Mouse (Mus musculus) hindbrain, embryonic 11.5 days (tissue): ENCODE data around the gene Arhgef17. TPM values are rescaled to one million over a fixed set of nuclear protein-coding genes. Genes with fewer than 3 reads are reported as not detected.
"Not testable (repeated sequence)": the region's sequence is repeated elsewhere in the genome, so short reads cannot be mapped to it uniquely, and the experiment has no call there.

Experiments
- ATAC-seq: fragments of 200-750 bp; cut with Nextera tagmentation; 2 replicates; pipeline ENCODE4 v1.8.0; 2017; ENCODE audit warnings: mild to moderate bottlenecking, moderate TSS enrichment, moderate library complexity; ENCODE audit not compliant: low FRiP score
- DNase-seq: peaks from one replicate; pipeline ENCODE4 v3.0.0-alpha.2; 2015; ENCODE audit warnings: low spot score
- H3K27ac ChIP-seq: fragments of 300-500 bp; sonication (generic); 2 replicates; pipeline ENCODE4 v1.5.1; 2014; ENCODE audit warnings: mild to moderate bottlenecking, low read depth, low read length
- H3K27me3 ChIP-seq: fragments of 300-500 bp; sonication (generic); 2 replicates; pipeline ENCODE4 v1.6.1; 2014; ENCODE audit warnings: mild to moderate bottlenecking, low read length, moderate library complexity, mixed read lengths; ENCODE audit not compliant: control insufficient read depth, insufficient read depth
- H3K36me3 ChIP-seq: fragments of 300-500 bp; sonication (generic); 2 replicates; pipeline ENCODE4 v1.6.1; 2014; ENCODE audit warnings: mild to moderate bottlenecking, low read length, moderate library complexity, mixed read lengths; ENCODE audit not compliant: control insufficient read depth, insufficient read depth
- H3K4me1 ChIP-seq: fragments of 300-500 bp; sonication (generic); replicated peaks from 2 replicates; pipeline ENCODE4 v1.6.1; 2014; ENCODE audit warnings: low read length, mixed read lengths; ENCODE audit not compliant: control insufficient read depth, insufficient read depth
- H3K4me2 ChIP-seq: fragments of 300-500 bp; sonication (generic); replicated peaks from 2 replicates; pipeline ENCODE4 v1.6.1; 2014; ENCODE audit warnings: mild to moderate bottlenecking, low read depth, low read length
- H3K4me3 ChIP-seq: fragments of 300-500 bp; sonication (generic); 2 replicates; pipeline ENCODE4 v1.5.1; 2014; ENCODE audit warnings: low read depth, low read length
- H3K9ac ChIP-seq: fragments of 300-500 bp; sonication (generic); 2 replicates; pipeline ENCODE4 v1.6.1; 2014; ENCODE audit warnings: low read depth, low read length
- H3K9me3 ChIP-seq: fragments of 300-500 bp; sonication (generic); 2 replicates; pipeline ENCODE4 v1.6.1; 2016; ENCODE audit warnings: low read length; ENCODE audit not compliant: control insufficient read depth
- WGBS: fragments of 180-500 bp; shearing (Covaris S2); extraction: QIAGEN DNeasy Blood & Tissue Kit; methylation state at CpG from one replicate; pipeline ENCODE4 v1.1.7; 2014; 5-methylcytosine and 5-hydroxymethylcytosine counted together
- polyA plus RNA-seq: library from polyadenylated mRNA; unstranded; fragments of >200 nt; fragmentation: Nextera tagmentation; extraction: Ambion mirVana; gene quantifications from 2 replicates; pipeline ENCODE4 v1.2.1, GENCODE M21; 2014

Gene Arhgef17
- polyA plus RNA-seq, 1 experiment from 2014 or later, result 8.3 TPM

DNA sequence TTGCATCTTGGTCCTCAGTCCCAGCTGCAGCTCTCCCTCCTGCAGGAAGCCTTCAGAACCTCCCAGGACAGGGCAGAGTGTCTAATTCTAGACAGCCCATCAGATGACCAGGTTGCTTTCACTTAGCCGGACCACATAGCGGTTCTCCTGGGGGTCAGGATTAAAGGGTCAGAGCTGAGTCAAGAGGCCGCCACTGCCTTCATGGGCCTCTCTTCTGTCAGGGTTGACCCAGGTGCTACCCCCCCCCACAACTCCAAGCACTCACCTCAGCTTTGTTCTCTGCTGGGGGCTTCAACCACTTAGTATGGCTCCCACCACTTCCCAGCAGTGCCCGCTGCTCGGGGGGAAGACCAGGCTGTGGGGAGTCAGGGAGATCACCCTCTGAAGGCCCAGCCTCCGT, 84.8 kb downstream of the Arhgef17 start:
- H3K4me3 ChIP-seq, result no peak overlapping the region
- ATAC-seq (no peak), DNase-seq (no peak)
- H3K9me3 ChIP-seq, result no peaks in the 10 kb centered on the region
- H3K9ac ChIP-seq, result no peak overlapping the region
- no peak overlapping the region for H3K4me2 ChIP-seq
- no peaks in the 10 kb centered on the region for H3K36me3 ChIP-seq
- H3K27me3 ChIP-seq, result no peaks in the 10 kb centered on the region
- H3K27ac ChIP-seq, result no peak overlapping the region
- WGBS, result 84% methylated on average over 6 of the region's 6 CpGs
- H3K4me1 ChIP-seq, result no peaks in the 10 kb centered on the region

DNA sequence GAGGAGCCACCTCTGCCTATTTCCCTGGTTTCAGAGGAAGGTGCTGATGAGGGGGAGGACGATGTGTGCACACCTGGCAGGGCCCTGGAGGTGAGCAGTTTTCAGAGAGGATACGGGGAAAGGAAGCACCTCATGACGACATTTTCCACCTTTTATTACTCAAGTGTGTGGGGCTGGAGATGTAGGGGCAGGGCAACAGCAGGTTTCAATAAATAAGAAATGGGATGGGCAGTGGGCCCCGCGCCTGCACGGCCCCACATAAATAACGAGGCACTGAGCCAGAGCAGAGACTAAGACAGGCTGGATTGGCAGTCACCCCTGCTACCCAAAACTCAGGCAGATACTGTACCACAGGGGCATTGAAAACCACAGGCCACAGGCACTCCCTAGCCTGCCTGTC, 85.9 kb downstream of the Arhgef17 start:
- H3K27ac ChIP-seq, H3K4me1 ChIP-seq, H3K36me3 ChIP-seq, H3K9ac ChIP-seq, H3K9me3 ChIP-seq, H3K4me3 ChIP-seq, H3K4me2 ChIP-seq, H3K27me3 ChIP-seq, ATAC-seq, DNase-seq: not testable (repeated sequence)
- 87% methylated on average over 7 of the region's 7 CpGs for WGBS

DNA sequence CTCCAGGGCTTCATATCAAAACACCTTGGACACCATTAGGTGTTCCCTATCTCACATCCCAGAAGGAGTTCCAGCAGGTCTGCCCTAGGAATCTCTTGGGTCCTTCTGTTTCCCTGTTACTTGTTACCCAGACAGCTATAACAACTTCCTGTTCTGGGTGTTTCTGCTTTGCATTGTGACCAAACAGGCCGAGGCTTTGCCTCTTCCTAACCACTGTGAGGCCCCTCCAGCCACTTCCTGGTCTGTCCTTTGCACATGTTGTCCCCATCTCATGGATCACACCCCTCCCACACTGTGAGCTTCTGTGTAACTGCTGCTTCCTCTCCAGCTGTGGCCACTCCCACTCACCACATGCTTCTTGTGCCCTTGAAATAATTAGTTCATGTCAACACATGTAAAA, 86.5 kb downstream of the Arhgef17 start:
- Histone ChIP-seq H3K27me3 (no peaks in the 10 kb centered on the region), H3K4me3 (no peak overlapping the region), H3K27ac (no peak overlapping the region), H3K9me3 (no peaks in the 10 kb centered on the region), H3K4me2 (no peak overlapping the region), H3K4me1 (no peaks in the 10 kb centered on the region), H3K36me3 (no peaks in the 10 kb centered on the region), H3K9ac (no peak overlapping the region)
- WGBS, result 48% methylated on average over 1 of the region's 1 CpGs
- no peak for ATAC-seq
- no peak for DNase-seq

DNA sequence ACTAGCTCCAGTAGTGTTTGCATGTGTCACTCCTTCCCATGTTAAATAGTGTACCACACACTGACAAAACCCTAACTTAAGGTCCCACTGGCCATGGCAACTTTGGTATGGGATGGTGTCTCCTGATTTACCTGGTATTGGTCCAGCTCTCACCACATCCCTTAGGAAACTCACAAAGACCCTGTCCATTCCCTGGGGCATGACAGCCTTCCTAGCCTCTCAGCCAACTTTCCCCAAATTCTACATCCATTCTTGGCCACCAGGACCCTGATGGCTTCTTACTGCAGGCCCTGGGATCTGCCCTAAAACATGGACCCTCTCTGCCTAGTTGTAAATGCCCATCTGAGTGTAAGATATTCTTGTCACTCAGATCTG, 86.9 kb downstream of the Arhgef17 start:
- DNase-seq (no peak), ATAC-seq (no peak)
- Histone ChIP-seq H3K27me3 (no peaks in the 10 kb centered on the region), H3K27ac (no peak overlapping the region), H3K36me3 (no peaks in the 10 kb centered on the region), H3K4me2 (no peak overlapping the region), H3K4me3 (no peak overlapping the region), H3K4me1 (no peaks in the 10 kb centered on the region), H3K9ac (no peak overlapping the region), H3K9me3 (no peaks in the 10 kb centered on the region)

DNA sequence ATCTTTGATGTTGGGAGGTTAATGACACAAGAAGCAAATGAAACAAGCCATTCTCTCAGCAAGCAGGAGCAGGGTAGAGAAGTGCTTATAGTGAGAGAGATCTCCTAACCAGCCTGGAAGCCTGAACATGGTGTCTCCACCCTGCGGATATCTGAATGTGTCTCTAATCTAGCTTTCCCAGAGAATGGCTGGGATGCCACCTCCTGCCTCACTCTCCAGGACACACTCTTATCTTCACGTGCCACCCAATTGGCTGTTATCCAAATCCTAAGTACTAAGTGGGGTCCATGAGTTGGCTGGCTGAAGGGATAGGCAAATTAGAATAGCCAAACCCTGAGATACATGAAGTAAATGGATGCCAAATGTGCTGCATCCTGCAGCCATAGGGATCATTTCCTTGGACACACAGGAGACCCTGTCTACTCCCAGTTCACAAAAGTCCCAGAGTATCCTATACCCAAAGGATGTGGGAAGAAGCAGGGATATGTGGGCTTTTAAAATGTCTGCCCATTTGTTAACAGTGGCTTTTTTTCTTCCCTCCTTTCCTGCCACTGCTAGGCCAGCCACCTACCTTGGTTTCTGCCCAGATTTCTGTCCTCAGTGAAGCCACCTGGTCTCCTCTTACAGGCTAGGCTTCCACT, 87.4 kb downstream of the Arhgef17 start:
- Histone ChIP-seq H3K9ac (no peak overlapping the region), H3K4me1 (no peaks in the 10 kb centered on the region), H3K27me3 (no peaks in the 10 kb centered on the region), H3K4me3 (no peak overlapping the region), H3K36me3 (no peaks in the 10 kb centered on the region), H3K4me2 (no peak overlapping the region), H3K27ac (no peak overlapping the region), H3K9me3 (no peaks in the 10 kb centered on the region)
- no peak for DNase-seq
- 76% methylated on average over 2 of the region's 2 CpGs for WGBS
- no peak for ATAC-seq

DNA sequence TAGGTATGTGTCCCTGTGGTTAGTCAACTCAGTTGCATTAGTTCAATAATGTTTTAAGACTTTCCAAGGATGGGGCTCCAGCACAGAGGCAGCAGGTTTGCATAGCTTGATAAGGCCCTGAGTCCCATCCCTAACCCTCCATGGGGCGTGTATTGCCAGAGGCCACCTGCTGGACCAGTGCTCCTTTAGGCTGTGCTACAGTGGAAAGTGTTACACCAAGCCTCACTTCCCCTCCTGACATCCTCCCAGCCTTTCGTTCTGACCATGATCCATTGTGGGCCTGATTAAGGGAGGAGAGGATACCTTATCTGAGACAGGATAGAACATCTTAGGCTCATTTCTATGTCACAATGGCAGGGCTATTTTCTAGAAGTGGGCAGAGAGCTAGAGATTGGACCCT, 88.0 kb downstream of the Arhgef17 start:
- Histone ChIP-seq H3K9me3 (no peaks in the 10 kb centered on the region), H3K9ac (no peak overlapping the region), H3K36me3 (no peaks in the 10 kb centered on the region), H3K27me3 (no peaks in the 10 kb centered on the region), H3K4me1 (no peaks in the 10 kb centered on the region), H3K4me2 (no peak overlapping the region), H3K4me3 (no peak overlapping the region), H3K27ac (no peak overlapping the region)
- WGBS, result 92% methylated on average over 2 of the region's 2 CpGs
- no peak for DNase-seq
- no peak for ATAC-seq

DNA sequence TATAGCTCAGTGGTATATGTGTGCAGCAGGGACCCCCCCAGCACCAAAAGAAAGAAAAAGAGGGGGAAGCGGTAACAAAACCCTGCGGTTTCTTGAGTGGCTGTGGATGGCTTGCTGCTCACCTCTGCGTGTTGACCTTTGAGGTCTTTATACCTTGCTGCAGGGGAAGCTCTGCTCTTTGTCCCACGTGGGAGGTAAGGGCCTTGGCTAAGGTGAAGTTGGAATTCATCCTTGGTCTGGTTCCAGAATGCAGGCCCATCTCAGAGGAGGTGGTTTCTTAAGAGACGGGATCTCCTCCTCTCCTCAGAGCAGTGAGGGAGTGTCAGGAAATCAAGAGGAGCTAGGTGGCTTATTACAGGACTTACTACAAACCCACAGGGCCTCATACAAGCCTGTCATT, 89.7 kb downstream of the Arhgef17 start:
- H3K4me2 ChIP-seq, result no peak overlapping the region
- 93% methylated on average over 5 of the region's 5 CpGs for WGBS

DNA sequence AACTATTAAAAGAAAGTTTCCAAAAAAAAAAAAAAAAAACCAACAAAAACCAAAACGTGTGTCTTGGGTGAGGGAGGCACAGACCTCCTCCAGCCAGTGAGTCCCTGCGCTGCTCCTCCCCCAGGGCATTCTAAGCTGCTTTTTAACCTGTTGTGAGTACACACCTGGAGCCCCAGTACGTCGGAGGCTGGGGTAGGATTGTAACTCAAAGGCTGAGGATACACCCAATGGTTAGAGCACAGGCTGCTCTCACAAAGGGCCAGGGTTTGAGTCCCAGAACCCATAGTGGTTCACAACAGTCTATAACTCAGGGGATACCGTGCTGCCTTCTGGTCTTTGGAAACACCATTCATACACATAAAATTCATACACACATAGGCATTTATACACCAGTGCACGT, 90.3 kb downstream of the Arhgef17 start:
- WGBS, result 90% methylated on average over 6 of the region's 6 CpGs
- no peaks in the 10 kb centered on the region for H3K36me3 ChIP-seq
- DNase-seq (no peak), ATAC-seq (no peak)
- no peak overlapping the region for H3K4me2 ChIP-seq
- no peak overlapping the region for H3K27ac ChIP-seq
- no peaks in the 10 kb centered on the region for H3K4me1 ChIP-seq
- no peaks in the 10 kb centered on the region for H3K9me3 ChIP-seq
- no peak overlapping the region for H3K4me3 ChIP-seq
- H3K27me3 ChIP-seq, result no peaks in the 10 kb centered on the region
- no peak overlapping the region for H3K9ac ChIP-seq

More for the DNA sequence above, 89.7 kb downstream of the Arhgef17 start:
- no peaks in the 10 kb centered on the region for H3K9me3 ChIP-seq
- H3K9ac ChIP-seq, result no peak overlapping the region
- ATAC-seq, result no peak
- H3K27me3 ChIP-seq, result no peaks in the 10 kb centered on the region
- no peak overlapping the region for H3K4me3 ChIP-seq
- no peak for DNase-seq
- H3K4me1 ChIP-seq, result no peaks in the 10 kb centered on the region
- no peak overlapping the region for H3K27ac ChIP-seq
- H3K36me3 ChIP-seq, result no peaks in the 10 kb centered on the region

DNA sequence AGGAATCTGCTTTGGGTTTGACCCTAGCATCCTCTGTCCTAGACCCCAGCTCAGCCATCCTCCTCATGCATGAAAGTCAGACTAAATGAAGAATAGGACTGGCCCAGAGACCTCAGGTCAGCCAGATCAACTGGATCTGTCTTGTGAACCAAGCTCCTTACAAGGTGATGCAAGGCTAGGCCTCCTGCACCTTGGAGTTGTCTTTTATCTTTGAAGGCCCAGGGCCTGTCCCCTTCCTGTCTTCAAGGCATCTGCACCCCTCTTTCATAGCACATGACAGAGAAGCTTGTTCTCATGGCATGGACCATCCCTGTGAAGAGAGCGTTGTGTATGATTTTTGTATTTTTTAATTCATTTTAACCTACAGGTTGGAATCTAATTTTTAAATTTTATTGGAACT, 91.0 kb downstream of the Arhgef17 start:
- no peaks in the 10 kb centered on the region for H3K9me3 ChIP-seq
- H3K9ac ChIP-seq, result no peak overlapping the region
- H3K27ac ChIP-seq, result no peak overlapping the region
- H3K4me1 ChIP-seq, result no peaks in the 10 kb centered on the region
- no peaks in the 10 kb centered on the region for H3K27me3 ChIP-seq
- DNase-seq, result no peak
- no peak overlapping the region for H3K4me2 ChIP-seq
- H3K36me3 ChIP-seq, result no peaks in the 10 kb centered on the region
- WGBS, result 91% methylated on average over 1 of the region's 1 CpGs
- no peak overlapping the region for H3K4me3 ChIP-seq
- no peak for ATAC-seq
